Mouse (Mus musculus) ovary, postnatal 36 days (tissue): ENCODE results near the gene Mrpl24.

Source experiments
- DNase-seq: peaks from one replicate; pipeline ENCODE4 v3.0.0; 2022; ENCODE audit warnings: low spot score, mixed read lengths

The Mrpl24 gene

GRCm38 (mm10) chr3:87947811-87948199 lies 28.5 kb downstream of the Mrpl24 start:
- DNase-seq: no peak

GRCm38 (mm10) chr3:87948378-87949265 lies 29.3 kb downstream of the Mrpl24 start, which contains the start of gene Crabp2:
TSS of gene Crabp2 (plus strand) at chr3:87948666.
- peak; percentile 45 for DNase-seq

GRCm38 (mm10) chr3:87949266-87949954 lies 30.1 kb downstream of the Mrpl24 start:
- no peak for DNase-seq

GRCm38 (mm10) chr3:87949955-87950515 lies 30.7 kb downstream of the Mrpl24 start:
- no peak for DNase-seq

- DNase-seq: no peak
Observed at GRCm38 (mm10) chr3:87951946-87952345, 32.6 kb downstream of the Mrpl24 start.

- DNase-seq: peak; percentile 43
Observed at GRCm38 (mm10) chr3:87952440-87952839, 33.1 kb downstream of the Mrpl24 start.

GRCm38 (mm10) chr3:87958056-87958455 lies 38.8 kb downstream of the Mrpl24 start:
- no peak for DNase-seq

- DNase-seq: no peak
Observed at GRCm38 (mm10) chr3:87958476-87958875, 39.2 kb downstream of the Mrpl24 start.

GRCm38 (mm10) chr3:87958967-87959366 lies 39.7 kb downstream of the Mrpl24 start:
- no peak for DNase-seq

GRCm38 (mm10) chr3:87959371-87959770 lies 40.1 kb downstream of the Mrpl24 start:
- no peak for DNase-seq

GRCm38 (mm10) chr3:87960191-87960585 lies 40.9 kb downstream of the Mrpl24 start:
- DNase-seq: no peak

GRCm38 (mm10) chr3:87960586-87961191 lies 41.4 kb downstream of the Mrpl24 start:
- DNase-seq: peak; percentile 90

- DNase-seq: peak; percentile 26
Observed at GRCm38 (mm10) chr3:87970184-87970938, 51.1 kb downstream of the Mrpl24 start.

- peak; percentile 38 for DNase-seq
Observed at GRCm38 (mm10) chr3:87970939-87971488, 51.7 kb downstream of the Mrpl24 start, which contains the start of gene Nes. TSS of gene Nes (plus strand) at chr3:87971078.

GRCm38 (mm10) chr3:87971489-87972202 lies 52.3 kb downstream of the Mrpl24 start:
- DNase-seq: no peak

- no peak for DNase-seq
Observed at GRCm38 (mm10) chr3:87972203-87972664, 52.9 kb downstream of the Mrpl24 start.

GRCm38 (mm10) chr3:87972776-87973175 lies 53.5 kb downstream of the Mrpl24 start:
- no peak for DNase-seq
